Comparison of ENCODE assay signal across 8 mouse cellular contexts in the genomic region with DNA sequence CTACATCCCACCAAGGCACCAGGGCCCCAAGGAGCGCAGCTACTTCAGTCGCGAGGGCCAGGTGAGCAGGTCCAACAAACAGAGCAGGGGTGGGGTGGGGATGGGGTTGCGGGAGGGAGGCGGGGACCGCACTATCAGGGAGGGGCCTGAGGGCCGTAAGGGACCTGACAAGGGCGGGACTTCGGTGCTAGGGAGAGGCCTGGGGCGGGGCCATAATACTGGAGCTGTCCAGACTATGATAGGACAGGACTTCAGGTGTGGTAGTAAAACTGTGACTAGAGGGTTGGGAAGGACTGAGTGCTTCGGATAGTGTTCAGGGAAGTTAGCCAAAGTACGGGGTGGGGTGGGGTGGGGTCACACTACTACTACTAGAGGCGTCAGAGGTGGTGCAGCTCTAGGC. TPM values are rescaled to one million over a fixed set of nuclear protein-coding genes. Genes with fewer than 3 reads are reported as not detected.
DNase-seq lines count a peak whose midpoint lies in the region; ATAC-seq and TF ChIP-seq lines count a peak whose summit lies in the region.

No protein-coding gene starts in this region.

- ATAC-seq in lung, embryonic 16.5 days (ENCODE audit: low read depth), result peak; percentile 61
- ATAC-seq in forebrain, postnatal 0 days, result 0 out of 2 replicates have a peak, but pooled peaks have one; percentile 17
- peak; percentile 88 for ATAC-seq in liver, embryonic 11.5 days (replicated peaks; ENCODE audit: low FRiP score)
- peak; percentile 86 for ATAC-seq in stomach, embryonic 14.5 days (ENCODE audit: insufficient number of reproducible peaks, insufficient read depth, low FRiP score, low read depth)

- no peak for TF ChIP-seq CTCF in lung, adult 2 months (IDR thresholded peaks at IDR 0.05; ENCODE audit: insufficient read depth, low read length)
- TF ChIP-seq CTCF in forebrain, postnatal 0 days (IDR thresholded peaks at IDR 0.05; ENCODE audit: low read depth), result no peak

- TF ChIP-seq POLR2A in lung, adult 2 months (IDR thresholded peaks at IDR 0.05; ENCODE audit: borderline replicate concordance, extremely low read depth, low read depth, low read length), result no peak

- H3K27me3 ChIP-seq in lung, embryonic 16.5 days (ENCODE audit: control insufficient read depth, insufficient read depth, low read depth, low read length), result no peaks in the 10 kb centered on the region
- no peaks in the 10 kb centered on the region for H3K27me3 ChIP-seq in forebrain, postnatal 0 days (ENCODE audit: insufficient read depth, low read length)
- H3K27me3 ChIP-seq in liver, embryonic 11.5 days (replicated peaks; ENCODE audit: control insufficient read depth, insufficient read depth, low read length), result no peaks in the 10 kb centered on the region
- H3K27me3 ChIP-seq in stomach, embryonic 14.5 days (ENCODE audit: control insufficient read depth, insufficient read depth, low read length), result no peaks in the 10 kb centered on the region

- H3K9ac ChIP-seq in lung, embryonic 16.5 days (ENCODE audit: low read length), result no peak overlapping the region
- H3K9ac ChIP-seq in forebrain, postnatal 0 days, result peak overlapping the region; percentile 44; the same call in 1 of the 2 replicates
- no peak overlapping the region for H3K9ac ChIP-seq in liver, embryonic 11.5 days (ENCODE audit: low read depth, low read length)
- H3K9ac ChIP-seq in stomach, embryonic 14.5 days (replicated peaks; ENCODE audit: low read depth, low read length), result no peak overlapping the region

- no peak overlapping the region for H3K4me3 ChIP-seq in lung, embryonic 16.5 days (ENCODE audit: low read length)
- no peak overlapping the region for H3K4me3 ChIP-seq in lung, adult 2 months (replicated peaks; ENCODE audit: extremely low read depth, low read depth, low read length)
- H3K4me3 ChIP-seq in forebrain, postnatal 0 days (ENCODE audit: low read depth, low read length), result peak overlapping the region; percentile 32
- no peak overlapping the region for H3K4me3 ChIP-seq in liver, embryonic 11.5 days (ENCODE audit: low read depth, low read length)
- no peak overlapping the region for H3K4me3 ChIP-seq in stomach, embryonic 14.5 days (ENCODE audit: low read depth, low read length)

- no peaks in the 10 kb centered on the region for H3K4me1 ChIP-seq in lung, embryonic 16.5 days (replicated peaks; ENCODE audit: control insufficient read depth, insufficient read depth, low read length)
- H3K4me1 ChIP-seq in lung, adult 2 months (ENCODE audit: control insufficient read depth, insufficient read depth, low read length), result peaks cover 2% of the 10 kb centered on the region; the same call in 1 of the 2 replicates
- peaks cover 3% of the 10 kb centered on the region; the same call in 1 of the 2 replicates for H3K4me1 ChIP-seq in forebrain, postnatal 0 days (ENCODE audit: insufficient read depth)
- peaks cover 3% of the 10 kb centered on the region; the same call in 1 of the 2 replicates for H3K4me1 ChIP-seq in liver, embryonic 11.5 days (replicated peaks; ENCODE audit: control insufficient read depth, insufficient read depth, low read length)
- 0 out of 2 replicates have a peak, but pooled peaks cover 5% of the 10 kb centered on the region for H3K4me1 ChIP-seq in stomach, embryonic 14.5 days (ENCODE audit: control insufficient read depth, insufficient read depth, low read length)

- H3K36me3 ChIP-seq in lung, embryonic 16.5 days (ENCODE audit: control insufficient read depth, insufficient read depth, low read length), result peaks cover 8% of the 10 kb centered on the region
- peaks cover 4% of the 10 kb centered on the region for H3K36me3 ChIP-seq in forebrain, postnatal 0 days (ENCODE audit: insufficient read depth)
- H3K36me3 ChIP-seq in liver, embryonic 11.5 days (ENCODE audit: control insufficient read depth, insufficient read depth, low read length), result peaks cover 2% of the 10 kb centered on the region; the same call in 1 of the 2 replicates
- H3K36me3 ChIP-seq in stomach, embryonic 14.5 days (ENCODE audit: control insufficient read depth, insufficient read depth, low read length), result peaks cover 1% of the 10 kb centered on the region

- H3K9me3 ChIP-seq in lung, embryonic 16.5 days (ENCODE audit: control insufficient read depth, low read length), result no peaks in the 10 kb centered on the region
- no peaks in the 10 kb centered on the region for H3K9me3 ChIP-seq in forebrain, postnatal 0 days (ENCODE audit: low read length)
- no peaks in the 10 kb centered on the region for H3K9me3 ChIP-seq in liver, embryonic 11.5 days (ENCODE audit: control insufficient read depth, low read length)
- no peaks in the 10 kb centered on the region for H3K9me3 ChIP-seq in stomach, embryonic 14.5 days (ENCODE audit: control insufficient read depth, low read depth, low read length)

- peak overlapping the region; percentile 44 for H3K4me2 ChIP-seq in lung, embryonic 16.5 days (ENCODE audit: low read depth, low read length)
- H3K4me2 ChIP-seq in forebrain, postnatal 0 days (ENCODE audit: low read depth), result peak overlapping the region; percentile 51
- peak overlapping the region; percentile 49 for H3K4me2 ChIP-seq in liver, embryonic 11.5 days
- H3K4me2 ChIP-seq in stomach, embryonic 14.5 days (replicated peaks; ENCODE audit: low read depth, low read length), result no peak overlapping the region; the same call in 1 of the 2 replicates

- DNase-seq in lung, adult 2 months, result no peak
- DNase-seq in forebrain, postnatal 0 days, result no peak
- DNase-seq in liver, embryonic 11.5 days (ENCODE audit: low spot score), result peak; percentile 38
- no peak for DNase-seq in adrenal gland, postnatal 4 days (ENCODE audit: low spot score in 2 of 2)
- DNase-seq in thymus, postnatal 25 days, result no peak
- DNase-seq in heart, postnatal 10 days, result no peak

- 12% methylated on average over 13 of the region's 13 CpGs for WGBS in lung, embryonic 16.5 days
- WGBS in lung, adult 2 months, result 16% methylated on average over 13 of the region's 13 CpGs
- 19% methylated on average over 13 of the region's 13 CpGs for WGBS in forebrain, postnatal 0 days
- WGBS in liver, embryonic 11.5 days, result 12% methylated on average over 13 of the region's 13 CpGs
- 14% methylated on average over 13 of the region's 13 CpGs for WGBS in stomach, embryonic 14.5 days

- no peak overlapping the region for H3K27ac ChIP-seq in lung, embryonic 16.5 days (ENCODE audit: low read length)
- H3K27ac ChIP-seq in forebrain, postnatal 0 days (ENCODE audit: low read depth, low read length), result no peak overlapping the region
- no peak overlapping the region for H3K27ac ChIP-seq in liver, embryonic 11.5 days (ENCODE audit: low read depth, low read length)
- H3K27ac ChIP-seq in stomach, embryonic 14.5 days (ENCODE audit: low read length), result no peak overlapping the region

- intact Hi-C loops in heart, postnatal 10 days (cut with DNase I), result loop anchor here (10.0 kb wide), 1 partner anchor 887 kb away; no protein-coding TSS in a partner anchor

RNA-seq across cellular contexts. Expression of a gene that starts 0.4 kb away (rescaled TPM):
- polyA plus RNA-seq in lung, embryonic 16.5 days (2015; fragmentation: Nextera tagmentation; extraction: Ambion mirVana), result 2.2 and 4.5 TPM in 2 replicates
- polyA plus RNA-seq in lung, adult 2 months (2012; rRNA removed), result 0.94 and 1.7 TPM in 2 replicates
- total RNA-seq in forebrain, postnatal 0 days (2014; rRNA removed), result 9.4 and 17.5 TPM in 2 replicates
- 13.6 and 16.5 TPM in 2 replicates for polyA plus RNA-seq in forebrain, postnatal 0 days (2015; fragmentation: Nextera tagmentation; extraction: Ambion mirVana)
- not detected in 2 replicates for polyA plus RNA-seq in liver, embryonic 11.5 days (2014; fragmentation: Nextera tagmentation; extraction: Ambion mirVana)
- 0.33 and 0.56 TPM in 2 replicates for polyA plus RNA-seq in stomach, embryonic 14.5 days (2014; fragmentation: Nextera tagmentation; extraction: Ambion mirVana)
- under 1 TPM; 0.31 to 0.42 TPM for total RNA-seq in adrenal gland, postnatal 4 days (2021)
- not detected for total RNA-seq in heart, postnatal 10 days (2021)

RNA-seq across cellular contexts. Expression of a gene that starts 15.6 kb away (rescaled TPM):
- polyA plus RNA-seq in lung, embryonic 16.5 days (2015; fragmentation: Nextera tagmentation; extraction: Ambion mirVana), result 33.4 and 38.9 TPM in 2 replicates
- 7.7 and 8.5 TPM in 2 replicates for polyA plus RNA-seq in lung, adult 2 months (2012; rRNA removed)
- total RNA-seq in forebrain, postnatal 0 days (2014; rRNA removed), result 7.9 and 12.3 TPM in 2 replicates
- 19.5 and 21.3 TPM in 2 replicates for polyA plus RNA-seq in forebrain, postnatal 0 days (2015; fragmentation: Nextera tagmentation; extraction: Ambion mirVana)
- polyA plus RNA-seq in liver, embryonic 11.5 days (2014; fragmentation: Nextera tagmentation; extraction: Ambion mirVana), result 34.9 and 36.5 TPM in 2 replicates
- polyA plus RNA-seq in stomach, embryonic 14.5 days (2014; fragmentation: Nextera tagmentation; extraction: Ambion mirVana), result 33.2 and 33.3 TPM in 2 replicates
- total RNA-seq in adrenal gland, postnatal 4 days (2021), result 10 to 100 TPM; 21.5 to 23.8 TPM
- 1 to 10 TPM; 7.7 to 9.8 TPM for total RNA-seq in heart, postnatal 10 days (2021)

RNA-seq across cellular contexts. Expression of a gene that starts 15.7 kb away (rescaled TPM):
- 21.5 and 22.6 TPM in 2 replicates for polyA plus RNA-seq in lung, embryonic 16.5 days (2015; fragmentation: Nextera tagmentation; extraction: Ambion mirVana)
- 7.8 and 9.8 TPM in 2 replicates for polyA plus RNA-seq in lung, adult 2 months (2012; rRNA removed)
- 13.7 and 15.1 TPM in 2 replicates for total RNA-seq in forebrain, postnatal 0 days (2014; rRNA removed)
- 6.1 and 9.9 TPM in 2 replicates for polyA plus RNA-seq in forebrain, postnatal 0 days (2015; fragmentation: Nextera tagmentation; extraction: Ambion mirVana)
- polyA plus RNA-seq in liver, embryonic 11.5 days (2014; fragmentation: Nextera tagmentation; extraction: Ambion mirVana), result 32.4 and 37.3 TPM in 2 replicates
- polyA plus RNA-seq in stomach, embryonic 14.5 days (2014; fragmentation: Nextera tagmentation; extraction: Ambion mirVana), result 17.9 and 19.1 TPM in 2 replicates
- 10 to 100 TPM; 26.0 to 30.0 TPM for total RNA-seq in adrenal gland, postnatal 4 days (2021)
- 10 to 100 TPM; 14.1 to 15.4 TPM for total RNA-seq in heart, postnatal 10 days (2021)

Comparison
In these comparisons a context has a peak if more than half of its experiments do, and no peak if none do; other contexts are left out.
1. ATAC-seq: peak in every context shown above with its lines; median percentile 88 in liver, embryonic 11.5 days; 86 in stomach, embryonic 14.5 days; 61 in lung, embryonic 16.5 days; 17 in forebrain, postnatal 0 days.